Mouse (Mus musculus): ENCODE results near the gene Tiparp.

The Tiparp gene

DNA sequence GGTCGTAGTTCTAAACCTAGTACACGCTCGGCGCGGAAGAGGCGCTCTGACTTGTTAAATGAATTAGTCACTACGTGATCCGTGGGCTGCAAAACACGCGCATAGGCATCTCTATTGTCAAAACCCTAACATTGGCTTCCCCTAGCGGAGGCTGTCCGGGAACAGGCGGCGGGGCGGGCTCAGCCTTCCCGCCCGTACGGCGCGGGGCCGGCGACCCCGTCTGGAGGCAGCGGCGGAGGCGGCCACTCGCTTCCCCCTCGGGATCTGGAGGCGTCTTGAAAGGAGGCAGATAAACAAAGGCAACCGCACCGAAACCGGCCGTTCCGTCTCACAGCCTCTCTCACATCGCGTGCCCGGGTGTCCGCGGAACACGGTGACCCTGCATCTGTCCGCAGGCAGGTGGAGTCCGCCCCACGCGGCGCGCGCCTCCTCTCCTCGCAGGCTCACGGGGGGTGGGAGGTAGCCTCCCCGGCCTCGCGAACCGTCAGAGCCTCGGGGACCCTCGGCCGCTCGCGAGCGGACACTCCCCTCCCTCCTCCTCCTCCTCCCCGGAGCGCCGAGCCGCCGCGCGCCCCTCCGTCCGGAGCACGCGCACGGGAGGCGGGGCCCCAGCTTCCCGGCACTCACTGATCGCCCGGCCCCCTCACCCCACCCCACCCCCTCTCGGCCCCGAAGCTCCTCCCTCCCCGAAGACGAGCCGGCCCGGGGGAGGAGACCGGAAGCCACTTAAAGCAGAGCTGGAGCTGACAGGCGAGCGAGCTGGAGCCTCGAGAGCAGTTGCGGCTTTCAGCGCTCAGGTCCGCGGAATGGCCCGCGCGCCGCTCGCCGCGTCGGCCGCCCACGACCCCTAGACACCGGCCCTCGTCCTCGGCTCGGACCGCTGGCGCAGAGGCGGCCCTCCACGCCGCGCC is at the start of gene Tiparp:
Gene Tiparp, plus strand, starts transcription at position 720 of the 911 bp plus-strand sequence.
- peak; percentile 91 for DNase-seq (ENCODE audit: low read depth, low spot score)

GRCm38 (mm10) chr3:65480676-65481075 is 47.5 kb upstream of the Tiparp start:
- DNase-seq (ENCODE audit: low read depth, low spot score) = no peak

DNA sequence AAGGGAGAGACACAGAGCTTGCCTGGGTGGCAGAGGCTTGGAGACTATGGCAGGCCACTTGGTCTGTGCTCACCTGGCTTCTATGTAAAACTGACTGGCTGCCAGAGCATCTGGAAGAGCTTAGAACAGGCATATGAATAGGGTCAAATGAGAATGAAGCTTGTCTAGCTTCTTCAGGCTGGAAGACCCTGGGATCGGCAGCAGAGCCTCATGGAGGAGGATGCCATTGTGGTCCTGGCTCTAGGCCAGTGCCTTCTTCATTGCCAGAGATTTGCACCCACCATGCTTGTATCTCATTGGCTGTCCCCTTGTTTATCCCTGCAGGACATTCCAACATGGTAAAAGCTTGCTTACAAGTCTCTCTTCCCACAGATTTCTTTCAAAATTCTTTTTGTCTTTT is 45.9 kb upstream of the Tiparp start:
- no peak for DNase-seq (ENCODE audit: low read depth, low spot score)

DNA sequence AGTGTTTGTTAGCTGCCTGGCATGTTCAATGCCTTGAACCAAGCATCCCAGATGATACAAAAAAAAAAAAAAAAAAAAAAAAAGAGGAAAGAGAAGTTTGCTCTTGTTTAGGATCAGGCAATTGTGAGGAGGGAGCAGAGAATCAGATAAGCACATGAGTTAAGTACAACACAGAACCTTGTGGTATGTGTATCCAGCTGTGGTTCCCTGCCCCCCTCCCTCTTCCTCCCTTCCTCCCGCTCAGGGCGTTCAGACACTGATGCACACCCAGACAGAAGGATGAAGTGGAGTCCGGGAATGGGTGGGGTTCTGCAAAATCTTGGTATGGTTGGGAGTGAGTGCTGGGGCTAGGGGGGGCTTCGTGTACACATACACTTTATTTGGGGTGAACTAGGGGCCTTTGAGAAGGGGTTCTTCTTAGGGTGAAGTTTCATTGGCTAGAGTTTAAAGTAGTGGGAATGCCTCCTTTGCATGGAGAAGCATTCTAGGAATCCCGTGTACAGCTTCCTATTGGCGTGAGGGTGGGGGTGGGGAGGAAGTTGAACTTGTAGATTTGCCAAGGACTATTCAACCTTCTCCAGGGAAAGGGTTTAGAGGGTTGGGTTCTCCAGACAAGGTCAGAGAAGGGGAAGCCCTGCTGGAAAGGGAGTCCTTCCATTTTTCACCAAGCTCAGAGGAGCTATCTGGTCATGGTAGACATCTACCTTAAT is 45.4 kb upstream of the Tiparp start:
- no peak for DNase-seq (ENCODE audit: low read depth, low spot score)

DNA sequence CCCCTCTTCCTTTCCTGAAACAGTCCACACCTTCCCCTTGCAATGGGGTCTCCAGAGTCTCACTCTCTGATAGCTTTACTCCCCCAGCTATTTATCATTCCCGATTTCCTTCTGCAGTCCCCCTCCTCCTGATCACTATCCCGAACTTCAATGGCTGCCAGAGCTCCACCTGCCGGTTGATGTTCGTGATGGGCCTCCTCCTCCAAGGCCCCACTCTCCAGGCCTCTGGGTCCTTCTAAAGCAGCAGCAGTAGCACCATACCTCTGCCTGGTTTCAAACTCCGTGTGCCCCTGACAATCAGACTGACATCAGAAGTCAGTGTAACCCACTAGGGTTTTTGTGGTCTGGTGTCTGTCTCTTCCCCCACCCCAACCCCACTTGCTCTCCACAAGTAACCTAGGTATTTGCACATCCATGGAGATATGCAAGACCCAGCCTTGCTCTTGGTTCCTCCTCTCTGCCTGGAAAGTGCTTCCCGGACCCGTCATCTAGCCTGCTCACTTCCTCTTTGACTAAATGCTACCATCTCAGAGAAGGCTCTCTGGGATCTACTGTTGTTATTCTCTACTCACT is 44.0 kb upstream of the Tiparp start:
- DNase-seq (ENCODE audit: low read depth, low spot score) = no peak

DNA sequence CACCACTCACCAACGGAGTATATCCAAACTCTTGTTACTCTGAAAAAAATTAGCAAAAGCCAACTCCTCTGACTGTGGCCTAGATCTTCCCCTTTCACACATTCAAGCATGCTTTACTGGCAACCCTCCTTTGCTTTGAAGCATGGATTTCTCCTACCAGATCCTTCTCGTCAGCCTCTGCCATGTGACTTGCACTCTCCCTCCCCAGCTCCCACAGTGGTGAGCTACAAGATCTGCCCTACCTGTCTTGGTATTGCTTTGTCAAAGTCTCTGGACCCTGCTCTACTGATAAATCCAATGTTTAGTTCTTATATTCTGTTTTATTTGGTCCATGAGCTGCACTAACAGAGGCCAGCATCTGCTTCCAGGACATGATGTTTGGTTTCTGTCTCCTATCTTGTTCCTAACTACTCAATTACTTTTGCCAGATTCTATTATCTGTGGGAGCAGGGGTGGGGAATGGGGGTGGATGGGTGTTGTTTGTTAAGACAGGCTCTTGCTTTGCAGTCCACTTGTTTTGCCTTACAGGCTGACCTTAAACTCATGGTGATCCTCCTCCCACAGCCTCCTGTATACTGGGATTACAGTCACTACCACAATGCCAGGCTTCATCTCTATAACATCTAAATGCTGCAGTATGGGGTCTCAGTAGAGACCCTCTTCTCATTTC is 40.7 kb upstream of the Tiparp start:
- no peak for DNase-seq (ENCODE audit: low read depth, low spot score)

- no peak for DNase-seq (ENCODE audit: low read depth, low spot score)
Measured at GRCm38 (mm10) chr3:65488556-65489244, 39.5 kb upstream of the Tiparp start.

GRCm38 (mm10) chr3:65489601-65490000 is 38.6 kb upstream of the Tiparp start:
- DNase-seq (ENCODE audit: low read depth, low spot score) = no peak

GRCm38 (mm10) chr3:65494291-65494763 is 33.9 kb upstream of the Tiparp start:
- peak; percentile 49 for DNase-seq (ENCODE audit: low read depth, low spot score)

DNA sequence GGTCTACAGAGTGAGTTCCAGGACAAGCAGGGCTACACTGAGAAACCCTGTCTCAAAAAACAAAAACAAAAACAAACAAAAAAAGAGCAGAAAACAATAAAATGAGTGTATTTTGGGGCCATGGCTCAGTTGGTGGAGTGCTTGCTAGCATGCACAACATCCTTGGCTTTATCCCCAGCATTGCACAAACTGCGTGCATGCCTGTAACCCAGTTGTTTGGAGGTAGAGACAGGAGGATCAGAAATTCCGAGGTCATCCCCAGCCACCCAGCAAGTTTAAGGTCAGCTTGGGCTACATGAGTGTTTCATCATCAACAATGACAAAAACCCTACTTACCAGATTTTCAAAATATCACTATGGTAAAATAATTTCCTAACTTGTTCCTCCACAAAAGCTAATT is 20.4 kb upstream of the Tiparp start:
- DNase-seq (ENCODE audit: low read depth, low spot score) = no peak

DNA sequence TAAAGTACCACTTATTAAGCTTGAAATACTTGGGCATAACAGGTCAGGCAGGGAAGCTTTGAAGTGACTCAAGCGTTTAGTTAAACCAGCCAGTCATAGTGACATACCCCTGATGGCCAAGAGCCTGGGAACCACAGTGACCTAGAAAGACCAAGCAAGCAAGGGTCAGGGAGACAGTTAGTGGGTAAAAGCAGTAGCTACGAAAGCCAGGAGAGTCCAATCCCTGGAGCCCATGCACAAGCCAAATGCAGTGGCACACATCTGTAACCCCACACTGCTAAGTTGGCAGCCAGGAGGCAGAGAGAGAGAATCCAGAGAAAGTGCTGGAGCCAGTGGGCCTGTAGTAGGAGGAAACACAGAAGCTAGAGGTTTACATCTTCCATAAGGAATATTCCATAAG is 17.6 kb upstream of the Tiparp start:
- no peak for DNase-seq (ENCODE audit: low read depth, low spot score)

DNA sequence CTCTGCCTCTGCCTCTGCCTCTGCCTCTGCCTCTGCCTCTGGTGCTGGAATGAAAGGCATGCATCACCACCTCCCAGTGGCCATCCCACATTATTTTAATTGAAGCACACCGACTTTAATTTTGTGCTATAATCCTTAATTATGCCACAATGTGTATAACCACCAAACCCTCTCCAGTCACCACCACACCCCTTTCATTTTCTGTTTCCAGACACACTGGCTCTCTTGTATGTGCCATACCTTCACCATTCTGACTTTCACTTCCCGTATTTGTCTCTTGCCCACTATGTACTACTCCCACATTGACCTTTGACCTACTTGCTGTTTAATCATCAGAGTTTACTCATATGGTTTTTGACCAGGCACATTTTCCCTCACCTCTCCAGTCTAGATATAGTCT is 12.5 kb upstream of the Tiparp start:
- DNase-seq (ENCODE audit: low read depth, low spot score) = peak; percentile 40

DNA sequence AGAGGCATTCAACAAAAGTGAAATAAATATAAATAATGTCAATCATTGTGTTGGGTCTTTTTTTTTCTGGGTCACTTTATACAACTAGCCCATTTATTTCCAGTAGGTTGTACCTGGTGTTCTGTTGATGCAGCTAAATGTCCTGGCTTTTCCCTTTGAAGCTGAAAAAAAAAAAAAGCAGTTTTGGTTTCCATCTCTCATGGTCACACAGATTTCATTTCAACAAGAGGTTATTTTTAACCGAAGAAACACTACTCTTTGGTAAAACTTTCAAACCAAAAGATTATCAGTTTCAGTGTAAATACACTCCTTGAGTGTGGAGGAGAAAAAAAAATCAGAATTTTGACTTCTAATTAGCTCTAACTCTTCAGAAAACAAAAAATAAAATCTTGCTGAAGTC is 11.7 kb upstream of the Tiparp start:
- DNase-seq (ENCODE audit: low read depth, low spot score) = no peak

GRCm38 (mm10) chr3:65517141-65517540 is 11.1 kb upstream of the Tiparp start:
- no peak for DNase-seq (ENCODE audit: low read depth, low spot score)

DNA sequence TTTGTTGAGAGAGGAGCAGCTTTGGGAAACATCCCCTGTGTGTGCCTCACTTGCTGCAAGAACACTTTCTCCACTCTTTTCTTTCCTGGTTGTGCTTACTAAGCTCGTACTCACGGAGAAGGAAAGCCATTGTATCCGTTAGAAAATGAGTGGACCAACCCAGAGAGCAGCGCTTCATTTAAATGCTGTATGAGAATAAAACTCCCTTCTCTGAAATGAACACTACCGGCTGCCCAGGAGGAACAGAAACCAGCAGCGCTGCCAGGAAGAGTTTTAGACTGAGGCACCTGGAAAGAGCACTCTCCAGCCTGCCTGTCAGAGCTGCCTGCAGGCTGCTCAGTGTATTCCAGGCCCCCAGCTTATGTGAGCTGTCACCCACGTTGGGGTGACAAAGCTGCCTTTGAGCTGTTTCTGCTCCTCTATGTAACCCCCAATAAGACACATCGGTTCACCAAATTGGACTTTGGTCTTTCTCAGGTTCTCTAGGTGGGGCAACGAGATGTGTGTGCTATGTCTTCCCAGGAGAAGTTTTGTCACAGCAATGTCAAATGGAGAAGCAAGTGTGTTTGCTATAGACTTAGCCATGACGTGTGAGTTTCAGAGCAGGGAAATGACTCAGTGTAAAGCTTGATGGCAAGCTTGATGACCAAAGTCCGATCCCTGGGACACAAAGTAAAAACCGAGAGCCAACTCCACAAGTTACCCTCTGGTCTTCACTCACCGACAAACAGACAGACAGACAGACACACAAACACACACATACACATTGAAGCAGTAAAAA is 10.3 kb upstream of the Tiparp start:
- no peak for DNase-seq (ENCODE audit: low read depth, low spot score)

DNA sequence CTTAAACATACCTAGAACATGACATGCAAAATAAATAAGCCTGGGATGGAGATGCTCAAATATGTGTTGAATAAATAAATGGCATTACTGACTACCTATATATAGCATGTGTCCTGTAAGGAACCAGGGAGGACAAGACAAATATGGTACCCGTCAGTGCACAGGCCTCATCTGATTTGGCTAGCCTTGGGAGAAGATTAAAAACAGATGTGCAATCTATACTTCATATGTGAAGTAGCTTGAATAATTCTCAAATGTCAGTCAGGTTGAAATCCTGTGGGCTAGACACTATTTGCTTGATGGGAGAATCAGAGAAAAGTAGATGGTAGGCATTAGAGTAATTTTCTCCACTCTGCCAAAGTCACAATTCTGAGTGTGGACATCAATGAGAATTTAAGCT is 6.8 kb upstream of the Tiparp start:
- peak; percentile 40 for DNase-seq (ENCODE audit: low read depth, low spot score)

GRCm38 (mm10) chr3:65523397-65523796 is 4.8 kb upstream of the Tiparp start:
- DNase-seq (ENCODE audit: low read depth, low spot score) = no peak

- no peak for DNase-seq (ENCODE audit: low read depth, low spot score)
Measured at GRCm38 (mm10) chr3:65525731-65526130, 2.5 kb upstream of the Tiparp start.

- no peak for DNase-seq (ENCODE audit: low read depth, low spot score)
Measured at GRCm38 (mm10) chr3:65527196-65527595, 1.0 kb upstream of the Tiparp start.
